Mouse (Mus musculus) mouse embryonic stem cell (cell line): Measurements from ENCODE around the gene Cdk12.
"Not testable (repeated sequence)": the region's sequence is repeated elsewhere in the genome, so short reads cannot be mapped to it uniquely, and the experiment has no call there.

ENCODE experiments used
- in situ Hi-C, 2 experiments: fragments of 300-500 bp; cut with MboI; formaldehyde crosslinking; loops; 1 replicate in 1 of 2; 3 replicates in 1 of 2; pipeline ENCODE4 v1.14.3; 2019 to 2020; ENCODE audit warnings: low sequenced_read_pairs in 2 of 2, low pct_unique_long_range_greater_than_20kb in 1 of 2, mixed read lengths in 1 of 2; ENCODE audit not compliant: unreplicated experiment in 1 of 2

The Cdk12 gene

DNA sequence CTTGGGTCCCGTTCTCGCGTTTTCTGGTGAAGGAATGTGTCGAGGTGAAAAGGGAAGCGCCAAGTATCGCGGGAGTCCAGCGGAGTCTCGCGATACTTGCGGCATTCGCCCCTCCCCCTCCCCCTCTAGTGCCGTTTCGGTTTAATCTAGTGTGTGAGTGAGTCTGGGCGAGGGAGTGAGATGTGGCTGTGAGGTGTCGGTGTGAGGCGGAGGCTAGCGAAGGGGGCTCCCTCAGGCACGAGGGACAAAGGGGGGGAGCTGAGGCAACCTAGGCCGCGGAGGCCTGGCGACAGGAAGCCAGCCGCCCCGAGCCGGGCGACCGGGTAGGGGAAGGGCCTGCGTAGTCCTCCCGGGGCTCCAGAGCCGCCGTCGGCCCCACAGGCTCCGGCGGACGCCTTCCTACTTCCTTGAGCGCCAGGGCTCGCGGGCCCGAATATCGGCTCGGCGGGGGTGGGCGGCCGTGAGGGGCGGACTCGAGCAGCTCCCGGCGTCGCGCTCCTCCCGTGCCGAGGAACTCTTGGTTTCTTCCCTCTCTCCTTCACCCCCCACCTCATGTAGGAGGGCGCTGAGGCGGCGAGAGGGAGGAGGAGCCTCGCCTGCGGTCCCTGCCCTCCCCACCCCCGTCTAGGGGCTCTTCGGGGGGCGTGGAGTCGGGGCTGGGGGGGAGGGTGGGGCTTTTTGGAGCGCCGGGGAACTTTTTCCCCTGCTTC is at the start of gene Cdk12:
TSS of gene Cdk12 (plus strand) at position 419 of the 710 bp plus-strand sequence.
- in situ Hi-C loops, result loop anchor here in 1 of 2 experiments (25.0 kb wide), 1 partner anchor 1040 kb away; the partner anchor contains the start of gene Tbkbp1

- in situ Hi-C loops, result no loop called here
Measured at GRCm38 (mm10) chr11:98155094-98155493, 47.8 kb upstream of the Cdk12 start.

GRCm38 (mm10) chr11:98168400-98168799 is 34.5 kb upstream of the Cdk12 start:
- in situ Hi-C loops, result loop anchor here in 1 of 2 experiments (10.0 kb wide), 1 partner anchor 66 kb away; no protein-coding TSS in a partner anchor

DNA sequence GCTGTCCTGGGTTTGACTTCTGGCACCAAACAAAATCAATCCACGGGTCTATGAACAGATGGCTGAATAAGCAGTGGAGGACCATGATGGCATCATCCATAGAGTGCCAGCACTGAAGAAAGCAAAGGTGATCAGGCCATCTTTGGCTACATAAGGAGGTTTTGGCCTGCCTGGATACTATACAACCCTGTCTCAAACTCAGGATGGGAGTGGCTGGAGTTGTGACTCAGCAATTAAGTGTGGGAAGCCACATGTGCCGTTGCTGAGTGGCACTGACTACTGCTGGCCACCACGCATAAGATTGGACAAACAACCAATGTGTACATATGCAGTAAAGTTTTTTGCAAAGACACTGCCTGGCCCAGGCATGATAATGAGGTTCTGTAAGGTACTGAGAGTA is 20.7 kb upstream of the Cdk12 start:
- in situ Hi-C loops, result not testable (repeated sequence)

GRCm38 (mm10) chr11:98187640-98188395 is 15.0 kb upstream of the Cdk12 start:
- in situ Hi-C loops, result no loop called here

- in situ Hi-C loops, result no loop called here
Measured at GRCm38 (mm10) chr11:98190820-98191219, 12.0 kb upstream of the Cdk12 start.

DNA sequence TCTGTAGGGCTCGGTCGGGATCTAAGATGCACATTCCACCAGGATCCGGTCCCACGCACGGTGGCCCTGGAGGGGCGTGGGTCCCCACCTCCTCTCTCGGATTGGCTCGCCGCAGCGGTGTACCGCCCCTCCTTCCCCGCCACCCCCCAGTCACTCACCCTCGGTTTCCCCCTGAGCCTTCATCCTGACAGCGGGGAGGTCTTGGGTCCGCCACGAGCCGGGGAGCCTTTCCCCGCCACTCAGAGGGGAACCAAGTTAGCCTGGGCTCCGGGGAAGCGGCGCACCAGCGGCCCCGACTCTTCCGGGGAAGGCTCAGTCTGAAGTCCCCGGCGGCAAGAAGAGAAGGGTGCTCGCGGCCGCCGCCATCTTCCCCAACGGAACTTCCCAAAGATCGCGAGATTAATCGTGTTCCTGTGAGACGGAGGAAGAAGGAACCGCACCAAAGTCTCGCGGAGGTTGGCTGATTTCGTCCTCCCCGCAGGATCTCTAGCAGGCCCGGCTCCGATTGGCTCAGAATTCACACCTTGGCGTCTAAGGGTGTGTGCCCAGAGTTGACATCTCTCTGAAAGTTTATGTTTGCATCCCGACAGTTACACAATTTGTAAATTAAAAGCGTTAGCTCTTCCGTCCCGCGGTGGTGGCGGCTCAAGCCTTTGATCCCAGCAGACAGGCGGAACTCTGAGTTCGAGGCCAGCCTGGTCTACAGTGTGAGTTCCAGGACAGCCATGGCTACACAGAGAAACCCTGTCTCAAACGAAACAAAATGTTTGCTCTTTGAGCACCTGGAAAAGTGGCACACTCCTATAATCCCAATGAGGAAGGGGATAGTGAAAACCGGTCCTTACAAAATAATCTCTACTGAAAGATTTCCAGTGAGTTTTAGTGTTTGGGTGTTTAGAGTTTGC is 9.7 kb upstream of the Cdk12 start, which contains the start of gene Med1:
TSS of gene Med1 (minus strand) at position 393 of the 905 bp plus-strand sequence.
- in situ Hi-C loops, result no loop called here

- in situ Hi-C loops, result loop anchor here in 1 of 2 experiments (25.0 kb wide), 1 partner anchor 1040 kb away; the partner anchor contains the start of gene Tbkbp1
Measured at GRCm38 (mm10) chr11:98201791-98202640, 843 bp upstream of the Cdk12 start.

DNA sequence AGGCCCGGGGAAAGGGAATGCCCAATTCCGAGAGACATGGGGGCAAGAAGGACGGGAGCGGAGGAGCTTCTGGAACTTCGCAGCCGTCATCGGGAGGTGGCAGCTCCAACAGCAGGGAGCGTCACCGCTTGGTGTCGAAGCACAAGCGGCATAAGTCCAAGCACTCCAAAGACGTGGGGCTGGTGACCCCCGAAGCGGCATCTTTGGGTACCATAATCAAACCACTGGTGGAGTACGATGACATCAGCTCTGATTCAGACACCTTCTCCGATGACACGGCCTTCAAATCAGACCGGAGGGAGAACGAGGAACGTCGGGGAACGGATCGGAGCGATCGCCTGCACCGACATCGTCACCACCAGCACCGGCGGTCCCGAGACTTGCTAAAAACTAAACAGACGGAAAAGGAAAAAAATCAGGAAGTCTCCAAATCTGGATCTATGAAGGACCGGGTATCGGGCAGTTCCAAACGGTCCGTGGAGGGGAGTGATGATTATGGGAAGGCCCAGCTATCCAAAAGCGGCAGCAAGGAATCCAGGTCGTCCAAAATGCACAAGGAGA is 572 bp downstream of the Cdk12 start:
- in situ Hi-C loops, result loop anchor here in 1 of 2 experiments (25.0 kb wide), 1 partner anchor 1041 kb away; the partner anchor contains the start of gene Tbkbp1

GRCm38 (mm10) chr11:98203931-98204421 is 1.1 kb downstream of the Cdk12 start:
- in situ Hi-C loops, result loop anchor here in 1 of 2 experiments (25.0 kb wide), 1 partner anchor 1042 kb away; the partner anchor contains the start of gene Tbkbp1

DNA sequence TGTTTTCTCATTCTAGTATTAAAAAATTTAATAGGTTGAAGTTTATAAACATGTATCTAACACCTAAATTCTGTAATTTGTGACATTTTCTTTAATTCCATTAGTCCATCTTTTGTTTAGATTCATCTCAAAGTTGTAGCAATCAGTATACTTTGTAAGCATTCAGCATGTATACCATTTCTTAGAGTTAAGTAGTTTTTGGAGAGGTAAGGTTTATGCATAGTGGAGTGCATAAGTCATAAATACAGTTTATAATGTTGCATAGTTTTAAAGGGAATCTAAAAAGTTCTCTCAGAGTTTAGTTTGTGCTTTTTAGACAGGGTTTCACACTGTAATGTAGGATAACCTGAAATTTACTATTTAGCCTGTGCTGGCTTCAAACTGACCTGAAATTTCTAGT is 2.6 kb downstream of the Cdk12 start:
- in situ Hi-C loops, result loop anchor here in 1 of 2 experiments (25.0 kb wide), 1 partner anchor 1043 kb away; the partner anchor contains the start of gene Tbkbp1

- in situ Hi-C loops, result loop anchor here in 1 of 2 experiments (25.0 kb wide), 1 partner anchor 1044 kb away; the partner anchor contains the start of gene Tbkbp1
Measured at GRCm38 (mm10) chr11:98206281-98206680, 3.4 kb downstream of the Cdk12 start.

GRCm38 (mm10) chr11:98209661-98210060 is 6.8 kb downstream of the Cdk12 start:
- in situ Hi-C loops, result loop anchor here in 1 of 2 experiments (25.0 kb wide), 1 partner anchor 1047 kb away; the partner anchor contains the start of gene Tbkbp1

GRCm38 (mm10) chr11:98213311-98213710 is 10.5 kb downstream of the Cdk12 start:
- in situ Hi-C loops, result loop anchor here in 1 of 2 experiments (25.0 kb wide), 1 partner anchor 1051 kb away; the partner anchor contains the start of gene Tbkbp1

GRCm38 (mm10) chr11:98226349-98226748 is 23.5 kb downstream of the Cdk12 start:
- in situ Hi-C loops, result loop anchor here in 1 of 2 experiments (25.0 kb wide), 1 partner anchor 786 kb away; the partner anchor contains the start of gene Top2a

- in situ Hi-C loops, result loop anchor here (10.0 to 25.0 kb wide), 3 partner anchors 74 to 776 kb away; partner anchors contain the start of gene Top2a (in 1 of the 2)
Measured at GRCm38 (mm10) chr11:98238416-98238815, 35.6 kb downstream of the Cdk12 start.
